Mouse (Mus musculus): Measurements from ENCODE around the gene Ccdc14.

GRCm38 (mm10) chr16:34767443-34767842, 77.0 kb downstream of the Ccdc14 start:
- TF ChIP-seq POLR2A (IDR thresholded peaks at IDR 0.05; ENCODE audit: insufficient read length, low read depth) (no peak), CEBPB (IDR thresholded peaks at IDR 0.05; ENCODE audit: insufficient read depth, poor library complexity, severe bottlenecking) (no peak), MAX (IDR thresholded peaks at IDR 0.05; ENCODE audit: low read depth) (no peak)
